Mouse (Mus musculus) cerebellum, adult 11 months (tissue): ENCODE measurements around the gene Pyroxd2.

Experiments
- DNase-seq: peaks from one replicate; pipeline ENCODE4 v3.0.0; 2022

Gene Pyroxd2

GRCm38 (mm10) chr19:42745084-42745868 is 7.3 kb downstream of the Pyroxd2 start:
- DNase-seq, result no peak

GRCm38 (mm10) chr19:42744162-42744586 is 8.4 kb downstream of the Pyroxd2 start:
- no peak for DNase-seq

- no peak for DNase-seq
These were observed 9.3 kb downstream of the Pyroxd2 start for GRCm38 (mm10) chr19:42743261-42743660.

GRCm38 (mm10) chr19:42741884-42742283 is 10.7 kb downstream of the Pyroxd2 start:
- no peak for DNase-seq

GRCm38 (mm10) chr19:42740163-42740899 is 12.2 kb downstream of the Pyroxd2 start:
- no peak for DNase-seq

- DNase-seq, result no peak
These were observed 12.8 kb downstream of the Pyroxd2 start for GRCm38 (mm10) chr19:42739734-42740133.

GRCm38 (mm10) chr19:42737753-42738152 is 14.8 kb downstream of the Pyroxd2 start:
- DNase-seq, result no peak

- DNase-seq, result no peak
These were observed 17.6 kb downstream of the Pyroxd2 start for GRCm38 (mm10) chr19:42734982-42735381.

- no peak for DNase-seq
These were observed 25.2 kb downstream of the Pyroxd2 start for GRCm38 (mm10) chr19:42727424-42727823.

- peak; percentile 61 for DNase-seq
These were observed 25.8 kb downstream of the Pyroxd2 start for GRCm38 (mm10) chr19:42726766-42727165.

GRCm38 (mm10) chr19:42725973-42726350 is 26.6 kb downstream of the Pyroxd2 start:
- no peak for DNase-seq

GRCm38 (mm10) chr19:42725056-42725972 is 27.3 kb downstream of the Pyroxd2 start:
- no peak for DNase-seq

GRCm38 (mm10) chr19:42723302-42723701 is 29.3 kb downstream of the Pyroxd2 start:
- no peak for DNase-seq

- no peak for DNase-seq
These were observed 30.1 kb downstream of the Pyroxd2 start for GRCm38 (mm10) chr19:42722500-42722899.

- no peak for DNase-seq
These were observed 34.5 kb downstream of the Pyroxd2 start for GRCm38 (mm10) chr19:42718101-42718500.

GRCm38 (mm10) chr19:42717668-42718067 is 34.9 kb downstream of the Pyroxd2 start:
- DNase-seq, result no peak

GRCm38 (mm10) chr19:42716507-42716906 is 36.1 kb downstream of the Pyroxd2 start:
- DNase-seq, result no peak

- no peak for DNase-seq
These were observed 38.8 kb downstream of the Pyroxd2 start for GRCm38 (mm10) chr19:42713770-42714169.

GRCm38 (mm10) chr19:42699426-42699825 is 53.1 kb downstream of the Pyroxd2 start:
- peak; percentile 20 for DNase-seq

- no peak for DNase-seq
These were observed 54.0 kb downstream of the Pyroxd2 start for GRCm38 (mm10) chr19:42698576-42698975.

GRCm38 (mm10) chr19:42697336-42697735 is 55.2 kb downstream of the Pyroxd2 start:
- DNase-seq, result no peak

GRCm38 (mm10) chr19:42690256-42690655 is 62.3 kb downstream of the Pyroxd2 start:
- DNase-seq, result no peak

GRCm38 (mm10) chr19:42689786-42690185 is 62.8 kb downstream of the Pyroxd2 start:
- no peak for DNase-seq
